Mouse (Mus musculus) ES-Bruce4 (cell line): ENCODE results near the gene Trio.

ENCODE experiments used
- CTCF ChIP-seq: IDR thresholded peaks from one replicate; pipeline ENCODE4 v1.8.1; 2011; ENCODE audit warnings: low read depth, low read length
- EP300 ChIP-seq: IDR thresholded peaks from 2 replicates; pipeline ENCODE4 v1.6.1; 2011; ENCODE audit warnings: low read depth, low read length; ENCODE audit not compliant: insufficient read depth
- POLR2A ChIP-seq: IDR thresholded peaks from one replicate; pipeline ENCODE4 v1.8.1; 2011; ENCODE audit warnings: low read length; ENCODE audit not compliant: insufficient read depth

DNA sequence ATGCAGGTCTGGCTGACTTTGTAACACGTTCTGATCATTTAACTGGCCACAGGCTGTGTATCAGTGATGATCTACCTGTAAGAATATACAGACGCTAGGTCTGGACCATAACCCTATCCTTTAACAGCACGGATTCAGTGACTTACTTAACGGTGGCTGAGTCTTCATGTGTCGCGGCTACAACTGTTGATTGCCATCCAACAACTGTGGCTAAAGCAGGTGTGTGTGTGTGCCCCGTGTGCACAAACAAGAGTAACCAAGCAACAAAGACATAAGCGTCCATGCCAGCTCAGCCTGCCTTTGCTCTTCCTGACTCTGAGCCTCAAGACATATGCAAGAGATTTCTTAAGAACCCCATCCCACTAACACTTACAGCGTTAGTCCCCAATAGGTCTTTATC, 76.5 kb downstream of the Trio start:
- TF ChIP-seq POLR2A (no peak), CTCF (no peak), EP300 (no peak)
